Mouse (Mus musculus) layer of hippocampus, postnatal 36 days (tissue): ENCODE measurements at regions not wholly inside any gene's neighbourhood (a gene's known extent, or its start where the extent isn't known, plus 50 kb on each side); places are given as distances from the start of the nearest gene placed in this dataset.
A peak's percentile ranks its signal among the peaks of the same experiment; 100 is the strongest.

Experiments
- DNase-seq, 2 experiments: peaks; one replicate each; pipeline ENCODE4 v3.0.0; 2022

GRCm38 (mm10) chr13:107904051-107904740, 140.1 kb upstream of the Smim15 start:
- DNase-seq = no peak

- DNase-seq = no peak
These were observed 140.9 kb upstream of the Smim15 start for GRCm38 (mm10) chr13:107903150-107903959.

- DNase-seq = no peak
These were observed 141.5 kb upstream of the Smim15 start for GRCm38 (mm10) chr13:107902800-107903149.

GRCm38 (mm10) chr13:107899600-107900229, 144.5 kb upstream of the Smim15 start:
- no peak for DNase-seq

- no peak for DNase-seq
These were observed 146.6 kb upstream of the Smim15 start for GRCm38 (mm10) chr13:107897646-107898045.

GRCm38 (mm10) chr13:107897184-107897583, 147.1 kb upstream of the Smim15 start:
- DNase-seq = no peak

GRCm38 (mm10) chr13:107893581-107894183, 150.6 kb upstream of the Smim15 start:
- no peak for DNase-seq

GRCm38 (mm10) chr13:107893081-107893480, 151.2 kb upstream of the Smim15 start:
- DNase-seq = no peak

- DNase-seq = no peak
These were observed 152.3 kb upstream of the Smim15 start for GRCm38 (mm10) chr13:107891946-107892345.

GRCm38 (mm10) chr13:107890866-107891821, 153.1 kb upstream of the Smim15 start:
- peak; percentile 55 to 57 for DNase-seq

- DNase-seq = peak; percentile 97 to 98
These were observed 154.0 kb upstream of the Smim15 start for GRCm38 (mm10) chr13:107889985-107890865.

GRCm38 (mm10) chr13:107889588-107889984, 154.7 kb upstream of the Smim15 start:
- DNase-seq = no peak

GRCm38 (mm10) chr13:107888571-107889451, 155.4 kb upstream of the Smim15 start:
- peak; percentile 61 to 69 for DNase-seq

- no peak for DNase-seq
These were observed 156.1 kb upstream of the Smim15 start for GRCm38 (mm10) chr13:107888231-107888555.

GRCm38 (mm10) chr13:107887366-107888230, 156.6 kb upstream of the Smim15 start:
- no peak for DNase-seq

- no peak for DNase-seq
These were observed 159.4 kb upstream of the Smim15 start for GRCm38 (mm10) chr13:107884836-107885235.

GRCm38 (mm10) chr13:107882337-107882736, 161.9 kb upstream of the Smim15 start:
- DNase-seq = no peak

GRCm38 (mm10) chr13:107880551-107880950, 163.7 kb upstream of the Smim15 start:
- no peak for DNase-seq

- DNase-seq = no peak
These were observed 164.7 kb upstream of the Smim15 start for GRCm38 (mm10) chr13:107879535-107879934.
